Mouse (Mus musculus) skeletal muscle tissue, adult 2 months (tissue): ENCODE measurements around the gene Chn2.
A peak's percentile ranks its signal among the peaks of the same experiment; 100 is the strongest.

ENCODE experiments used
- DNase-seq: peaks from one replicate; pipeline ENCODE4 v3.0.0-alpha.2; 2012; ENCODE audit warnings: low read depth, low spot score

Chn2 gene

DNA sequence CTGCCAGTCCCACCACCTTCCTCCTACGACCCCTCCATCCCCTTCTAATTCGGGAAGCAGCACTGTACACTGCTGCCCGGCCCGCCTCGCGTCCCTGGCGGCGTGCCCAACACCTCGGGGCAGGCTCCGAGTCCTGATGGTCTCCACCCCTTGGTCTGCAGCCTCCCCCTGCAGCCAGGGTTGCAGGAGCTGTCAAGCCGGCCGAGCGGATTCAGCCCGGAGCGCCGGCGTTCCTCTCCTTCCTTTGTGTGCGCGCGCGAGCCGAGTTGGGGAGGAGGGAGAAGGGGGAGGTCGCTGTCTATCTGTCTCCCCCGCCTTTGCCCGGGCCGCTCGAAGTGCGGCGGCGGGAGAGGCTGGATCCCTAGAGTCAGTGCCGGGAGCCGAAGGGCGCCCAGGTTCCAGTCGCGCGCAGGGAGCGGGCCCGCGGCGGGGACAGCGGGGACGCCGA, at the start of gene Chn2:
Gene Chn2 (plus strand): TSS at position 198 of the 448 bp plus-strand sequence.
- no peak for DNase-seq

DNA sequence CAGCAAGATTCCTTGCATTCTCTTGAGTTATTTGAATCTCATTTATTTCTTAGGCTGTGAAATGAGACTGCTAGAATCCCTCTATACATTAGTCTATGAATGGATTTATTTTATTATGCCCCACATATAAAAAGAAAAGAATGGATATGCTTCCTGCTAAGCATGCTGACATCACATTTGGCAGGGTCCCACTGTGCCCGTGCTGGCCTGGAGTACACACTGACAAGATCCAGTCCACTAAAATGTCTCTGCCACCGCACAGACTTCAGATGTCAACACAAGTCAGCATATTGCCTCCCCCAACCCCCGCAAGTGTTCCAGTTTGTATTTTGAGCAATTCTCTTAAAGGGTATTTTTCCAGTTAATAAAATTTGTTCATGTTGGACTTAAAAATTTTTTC, 47.0 kb upstream of the Chn2 start:
- DNase-seq: no peak

DNA sequence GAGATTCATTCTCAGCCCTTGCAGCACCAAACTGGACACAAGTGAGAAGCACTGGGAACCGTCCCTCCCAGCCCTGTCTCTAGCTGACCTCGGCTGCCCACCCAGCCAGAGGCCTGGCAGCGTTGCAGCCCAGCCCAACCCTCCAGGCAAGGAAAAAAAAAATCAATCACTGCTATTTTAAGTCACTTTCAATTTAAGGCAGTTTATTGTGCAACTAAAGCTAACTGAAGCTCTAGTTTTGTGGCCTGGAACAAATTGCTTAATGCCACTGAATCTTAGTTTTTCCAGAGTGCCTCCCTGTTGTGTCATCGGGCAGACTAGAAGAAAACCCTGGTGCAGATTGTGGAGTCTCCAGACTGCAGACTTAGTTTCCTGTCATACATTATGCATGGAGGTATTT, 43.8 kb upstream of the Chn2 start:
- no peak for DNase-seq

DNA sequence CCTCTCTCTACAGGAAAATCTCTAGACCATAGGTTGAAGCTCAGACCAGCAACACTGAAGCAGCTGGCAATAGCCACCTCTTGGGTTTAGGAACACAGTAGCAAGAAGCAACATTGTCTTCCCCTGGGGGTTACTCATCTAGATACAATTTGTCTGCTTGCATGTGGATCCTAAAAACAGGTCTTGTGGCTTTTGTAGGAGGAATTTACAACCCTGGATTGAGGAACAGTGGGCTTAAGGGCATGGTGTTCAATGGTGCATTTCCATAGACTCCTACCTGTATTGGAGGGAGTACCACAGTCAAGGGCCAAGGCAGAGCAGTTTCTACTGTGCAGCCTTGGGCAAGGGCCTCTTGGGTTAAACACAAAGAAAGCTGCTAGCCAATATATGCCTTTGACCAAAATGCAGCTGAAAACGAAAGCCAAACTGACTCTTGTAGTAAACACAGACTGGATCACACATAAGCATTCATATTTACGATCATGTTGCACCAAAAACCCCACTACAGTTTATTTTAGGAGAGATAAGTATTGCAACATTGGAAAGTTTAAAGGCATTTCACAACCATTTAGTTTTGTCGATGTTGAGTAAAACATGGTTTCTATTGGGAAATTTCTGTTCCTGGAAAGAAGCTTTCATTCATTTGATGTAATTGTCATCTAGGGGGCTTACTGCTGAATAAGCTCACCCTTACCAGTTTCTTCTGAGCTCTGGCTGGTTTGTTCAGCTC, 43.0 kb upstream of the Chn2 start:
- no peak for DNase-seq

DNA sequence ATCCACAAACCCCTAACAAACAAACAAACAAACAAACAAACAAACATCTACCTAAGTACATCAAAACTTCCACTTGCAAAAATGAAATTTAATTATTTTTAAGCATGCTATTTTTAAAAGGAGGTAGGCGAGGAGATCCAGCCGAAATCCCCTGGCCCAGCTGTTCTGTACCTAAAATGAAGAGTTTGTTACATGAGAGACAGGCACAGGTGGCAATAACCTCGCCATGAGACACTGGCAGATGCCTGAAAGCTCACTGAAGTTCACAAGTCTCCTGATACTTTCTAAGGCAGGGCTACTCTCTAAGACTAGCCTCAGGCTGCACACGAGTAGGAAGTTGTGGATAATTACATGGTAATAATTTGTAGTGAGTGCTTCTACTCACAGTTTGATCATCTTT, 34.1 kb upstream of the Chn2 start:
- DNase-seq: no peak

DNA sequence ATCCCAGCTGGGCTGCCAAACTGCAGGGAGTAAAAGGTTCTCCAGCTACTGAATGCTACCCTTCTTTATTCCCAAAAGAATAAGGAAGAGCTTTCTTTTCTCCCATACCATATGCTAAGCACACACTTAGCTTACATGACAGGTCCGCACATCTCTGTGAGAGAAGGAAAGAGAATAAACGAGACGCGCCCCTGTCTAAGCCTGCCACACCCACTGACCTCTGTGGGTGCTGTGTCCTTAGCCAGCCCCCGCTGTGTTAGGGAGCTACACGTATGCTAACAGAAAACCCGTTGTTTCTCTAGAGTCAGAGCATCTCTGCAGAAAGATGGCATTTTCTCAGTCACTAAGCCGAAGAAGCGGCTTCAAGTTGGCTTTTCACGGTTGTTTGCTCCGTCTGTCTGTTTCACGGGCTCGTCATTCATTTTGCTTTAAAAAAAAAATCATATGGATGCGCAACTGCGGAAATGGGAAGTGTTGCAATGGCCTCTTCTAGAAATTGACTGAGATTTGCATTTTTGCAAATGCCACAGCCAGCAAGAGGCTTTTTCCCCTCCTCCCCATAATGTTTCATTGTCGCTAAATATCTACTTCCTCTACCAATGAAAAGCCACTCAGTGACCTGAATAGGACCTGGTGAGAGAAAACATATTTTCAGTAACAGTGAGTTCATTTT, 30.8 kb upstream of the Chn2 start:
- DNase-seq: no peak

DNA sequence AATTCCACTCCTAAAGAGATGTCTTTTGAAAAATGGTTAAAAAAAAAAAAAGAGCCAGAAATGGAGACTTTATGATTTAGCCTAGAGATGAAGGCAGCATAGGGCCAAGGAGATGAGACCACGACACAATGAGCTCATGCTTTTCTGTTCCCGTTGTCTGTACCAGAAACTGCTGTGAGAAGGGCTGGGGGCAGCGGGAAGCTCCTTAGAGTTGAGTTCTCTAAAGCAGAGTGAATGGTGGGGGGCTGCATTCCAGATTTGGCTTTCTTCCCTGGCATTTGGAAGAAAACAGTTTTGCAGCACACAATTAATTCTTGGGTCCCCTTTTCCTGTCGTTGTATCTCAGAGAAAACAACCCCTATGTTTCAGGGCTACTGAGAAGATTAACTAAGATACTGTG, 30.1 kb upstream of the Chn2 start:
- no peak for DNase-seq

DNA sequence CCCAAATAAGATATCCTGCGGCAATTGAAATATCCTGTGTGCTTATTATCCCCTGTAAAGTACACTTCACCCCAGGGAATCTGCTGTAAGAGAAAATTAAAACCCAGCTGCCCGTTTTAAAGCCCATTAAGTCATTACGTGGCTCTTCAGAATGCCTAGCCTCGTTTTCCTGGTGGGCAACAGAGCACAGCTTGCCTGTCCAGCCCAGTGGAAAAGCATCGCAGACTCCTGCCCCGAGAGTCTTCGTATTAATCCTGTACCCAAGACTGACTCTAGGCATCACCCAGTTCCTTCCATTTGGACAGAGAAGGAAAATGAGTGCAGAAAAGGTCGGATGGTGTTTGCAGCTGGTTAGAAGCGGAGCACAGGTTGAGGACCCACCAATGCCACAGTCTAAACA, 29.0 kb upstream of the Chn2 start:
- no peak for DNase-seq

DNA sequence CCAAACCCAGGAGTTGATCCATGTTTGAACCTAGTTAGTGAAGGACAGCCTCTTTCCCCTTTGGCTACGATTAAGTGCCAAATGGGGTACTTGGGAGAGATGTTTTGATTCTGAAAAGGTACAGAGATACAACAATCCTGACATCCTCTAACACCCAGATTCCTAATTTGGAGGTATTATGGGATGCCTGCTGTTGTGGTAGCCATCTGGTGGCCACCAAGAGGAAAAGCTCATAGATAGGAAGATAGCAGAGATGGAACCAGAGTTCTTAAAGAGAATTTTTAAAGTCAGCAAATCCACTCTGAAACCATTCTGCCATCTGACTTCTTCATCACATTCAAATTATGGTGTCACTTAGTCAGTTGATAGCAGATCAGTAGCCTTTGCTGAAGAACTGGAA, 27.2 kb upstream of the Chn2 start:
- no peak for DNase-seq

DNA sequence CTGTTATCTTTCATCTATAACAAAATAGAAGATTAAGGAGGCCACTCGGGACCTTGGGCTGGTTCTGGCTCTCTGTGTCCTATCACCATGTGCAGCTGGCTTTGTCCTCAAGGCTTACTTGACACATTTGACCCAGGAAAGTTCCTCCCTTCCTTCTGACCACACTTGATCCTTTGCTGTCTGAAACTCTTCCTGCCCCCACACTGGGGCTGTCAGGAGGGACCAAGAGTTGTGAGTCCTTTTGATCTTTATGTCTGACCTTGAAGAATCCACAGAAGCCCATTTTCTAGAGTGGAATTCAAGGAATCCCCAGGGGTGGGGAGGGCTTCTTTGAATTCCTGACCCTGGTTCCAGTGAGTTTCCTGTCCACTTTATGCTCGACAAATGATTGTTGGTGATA, 21.3 kb upstream of the Chn2 start:
- no peak for DNase-seq

DNA sequence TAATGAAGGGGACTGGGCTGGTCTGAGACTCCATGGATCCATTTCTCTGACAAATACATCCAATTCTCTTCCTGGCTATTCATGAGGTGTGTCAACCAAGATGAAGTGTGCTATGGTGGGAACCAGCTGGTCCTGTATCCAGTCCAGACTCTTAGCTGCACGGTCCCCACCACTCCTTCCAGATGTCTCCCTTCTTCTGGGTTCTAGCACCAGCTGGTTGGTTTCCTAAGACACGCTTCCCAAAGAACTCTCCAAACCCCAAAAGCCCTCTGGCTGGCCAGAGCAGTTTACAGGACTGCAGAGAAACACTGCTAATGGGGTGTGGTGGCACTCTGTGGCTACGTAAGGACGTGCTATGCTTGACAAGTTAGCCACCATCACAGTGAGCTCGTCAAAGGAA, 20.5 kb upstream of the Chn2 start:
- no peak for DNase-seq

DNA sequence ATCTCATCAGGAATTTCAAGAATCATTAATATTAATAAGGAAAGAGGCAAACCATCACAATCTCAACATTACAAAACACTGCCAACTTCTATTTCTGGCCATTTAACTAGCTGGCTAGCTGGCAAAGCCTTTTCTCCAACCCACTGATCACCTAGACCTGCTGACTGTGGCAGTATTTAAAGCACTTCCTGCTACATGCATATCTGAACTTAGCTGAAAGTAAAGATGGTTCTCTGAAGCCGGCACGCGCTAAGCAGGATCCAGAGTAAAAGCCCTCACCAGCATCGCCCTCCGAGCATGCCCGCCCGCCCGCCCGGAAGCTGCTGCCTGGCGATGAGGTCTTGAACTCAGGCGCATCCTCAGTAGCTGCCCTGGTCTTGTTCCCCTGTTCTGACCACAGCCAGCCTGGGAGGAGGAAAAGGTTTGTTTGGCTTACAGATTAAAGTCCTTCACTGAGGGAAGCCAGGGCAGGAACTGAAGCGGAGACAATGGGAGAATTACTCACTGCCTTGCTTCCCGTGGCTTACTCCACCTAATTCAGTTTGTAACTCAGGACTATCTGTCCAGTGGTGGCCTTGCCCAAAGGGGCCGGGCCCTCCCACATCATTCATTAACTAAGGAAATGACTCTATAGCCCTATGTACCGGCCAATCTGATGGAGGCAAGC, 18.1 kb upstream of the Chn2 start:
- no peak for DNase-seq

DNA sequence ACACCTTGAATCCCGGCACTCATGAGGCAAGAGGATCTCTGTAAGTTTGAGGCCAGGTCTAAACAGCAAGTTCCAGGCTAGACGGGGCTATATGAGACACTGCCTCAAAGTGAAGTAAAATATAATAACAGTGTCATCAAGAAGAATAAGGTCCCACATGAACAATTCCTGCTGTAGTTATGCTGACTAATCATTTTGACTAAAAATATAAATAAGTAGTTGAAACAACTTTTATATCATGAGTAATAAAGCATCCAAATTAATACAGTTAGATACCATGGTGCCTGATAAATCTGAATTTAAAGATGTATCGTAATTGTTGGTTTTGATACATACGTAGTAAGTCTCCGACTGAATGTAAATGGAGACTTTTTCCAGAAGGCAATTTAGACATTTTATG, 15.5 kb upstream of the Chn2 start:
- DNase-seq: no peak

DNA sequence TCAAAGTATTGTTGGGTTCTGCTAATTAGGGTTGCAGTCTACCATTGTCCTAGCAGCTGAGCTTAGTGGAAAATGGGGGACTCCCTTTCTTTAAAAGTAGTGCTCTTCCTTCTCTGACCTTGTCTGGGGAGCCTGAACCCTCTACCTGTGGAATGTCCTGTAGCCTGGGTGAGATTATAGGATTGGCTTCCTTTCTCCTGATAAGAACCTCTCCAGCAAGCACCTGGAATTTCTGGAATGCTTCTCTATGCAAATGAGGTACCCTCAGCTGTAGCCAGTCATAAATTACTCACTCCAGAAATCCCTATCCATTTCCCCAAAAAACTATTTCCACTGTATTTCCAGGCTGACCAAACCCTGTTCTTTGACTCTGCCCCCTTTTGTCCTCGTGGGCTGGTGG, 10.6 kb upstream of the Chn2 start:
- DNase-seq: no peak

DNA sequence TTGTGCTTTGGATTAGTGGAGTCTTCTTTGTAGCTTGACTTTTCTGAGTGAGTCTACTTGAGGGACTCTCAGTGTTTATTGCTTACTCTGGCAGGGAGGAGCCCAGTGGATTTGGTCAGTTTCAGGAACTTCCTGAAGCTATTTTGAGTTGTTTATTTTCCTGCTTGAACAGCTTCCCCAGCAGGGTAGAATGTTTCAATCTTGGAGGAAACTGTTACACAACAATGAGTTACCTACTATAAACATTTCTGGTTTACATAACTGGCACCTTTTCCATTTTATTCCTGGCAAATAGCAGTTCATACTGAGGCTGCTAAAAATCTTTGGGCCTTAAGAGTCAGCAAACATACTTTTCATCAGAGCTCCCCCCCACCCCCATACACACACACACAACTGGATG, 9.0 kb upstream of the Chn2 start:
- DNase-seq: no peak

DNA sequence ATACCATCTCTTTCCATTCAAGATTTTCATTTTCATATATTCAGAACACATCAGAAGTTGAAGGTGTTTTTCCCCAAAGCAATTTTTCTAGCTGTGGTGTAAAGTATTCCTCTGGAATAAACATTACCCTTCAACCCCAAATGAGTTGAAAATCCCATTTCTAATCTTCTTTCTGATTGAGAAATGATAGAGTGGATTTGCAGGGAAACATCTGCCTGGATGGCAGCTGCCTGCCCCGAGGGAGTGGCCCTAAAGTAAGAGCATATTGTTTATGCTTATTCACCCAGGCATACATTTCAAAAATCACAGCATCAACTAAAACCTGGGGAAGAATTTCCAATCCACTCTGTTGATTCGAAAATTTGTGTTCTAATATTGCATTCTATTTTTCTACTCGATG, 8.6 kb upstream of the Chn2 start:
- DNase-seq: no peak

DNA sequence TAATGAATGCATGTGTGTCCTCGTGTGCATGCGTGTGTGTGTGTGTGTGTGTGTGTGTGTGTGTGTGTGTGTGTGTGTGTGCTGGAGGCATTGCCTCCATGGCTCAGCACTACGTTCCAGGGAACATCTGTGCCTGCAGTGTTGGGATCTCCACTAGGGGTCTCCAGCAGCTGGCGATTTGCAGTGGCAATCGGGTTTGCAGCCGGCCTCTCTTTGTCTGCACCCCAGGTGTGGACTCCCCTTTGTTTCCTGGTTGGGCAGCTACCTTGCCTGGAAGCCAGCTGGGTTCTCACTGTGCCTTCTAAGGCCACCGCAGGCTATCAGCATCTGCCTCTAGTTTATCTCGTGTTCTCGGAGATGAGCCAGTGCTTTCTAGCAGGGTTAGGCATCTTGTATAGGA, 4.9 kb upstream of the Chn2 start:
- peak; percentile 19 for DNase-seq

DNA sequence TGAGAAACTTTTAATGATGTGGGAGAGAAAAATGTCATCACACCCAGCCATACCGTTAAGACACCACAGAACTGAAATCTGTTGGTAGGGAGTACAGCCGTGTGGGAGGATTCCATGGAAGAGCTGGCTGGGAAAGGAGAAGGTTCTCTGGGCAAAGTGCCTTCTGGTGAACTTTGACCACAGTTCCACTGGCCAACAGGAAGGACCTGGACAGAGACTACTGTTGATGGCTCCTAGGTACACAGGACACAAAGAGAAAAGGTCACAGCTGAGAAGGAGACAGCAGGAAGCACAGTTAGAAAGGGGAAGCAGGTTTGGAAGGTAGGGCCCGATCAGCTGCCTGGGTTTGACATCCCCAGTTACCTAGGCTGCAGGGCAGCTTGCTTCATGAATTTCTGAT, 3.8 kb upstream of the Chn2 start:
- DNase-seq: no peak

DNA sequence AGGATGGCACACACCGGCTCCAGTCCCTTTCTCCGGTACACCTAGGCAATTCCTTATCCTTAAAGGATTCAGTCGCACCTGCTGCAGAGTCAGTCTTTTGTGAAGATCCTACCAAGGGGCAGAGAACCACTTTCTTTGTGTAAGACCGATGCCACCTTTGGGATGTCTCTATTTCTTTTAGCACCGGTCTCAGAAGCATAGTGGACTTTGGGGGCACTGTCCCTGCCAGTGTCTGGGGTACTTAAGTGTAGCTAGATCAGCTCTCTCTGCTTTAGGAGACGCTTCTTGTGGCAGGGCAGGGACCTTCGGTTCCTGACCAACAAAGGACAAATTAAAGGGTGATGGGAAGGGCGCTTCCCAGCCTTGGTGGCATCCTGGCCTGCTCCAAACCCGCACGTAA, 488 bp upstream of the Chn2 start:
- no peak for DNase-seq

DNA sequence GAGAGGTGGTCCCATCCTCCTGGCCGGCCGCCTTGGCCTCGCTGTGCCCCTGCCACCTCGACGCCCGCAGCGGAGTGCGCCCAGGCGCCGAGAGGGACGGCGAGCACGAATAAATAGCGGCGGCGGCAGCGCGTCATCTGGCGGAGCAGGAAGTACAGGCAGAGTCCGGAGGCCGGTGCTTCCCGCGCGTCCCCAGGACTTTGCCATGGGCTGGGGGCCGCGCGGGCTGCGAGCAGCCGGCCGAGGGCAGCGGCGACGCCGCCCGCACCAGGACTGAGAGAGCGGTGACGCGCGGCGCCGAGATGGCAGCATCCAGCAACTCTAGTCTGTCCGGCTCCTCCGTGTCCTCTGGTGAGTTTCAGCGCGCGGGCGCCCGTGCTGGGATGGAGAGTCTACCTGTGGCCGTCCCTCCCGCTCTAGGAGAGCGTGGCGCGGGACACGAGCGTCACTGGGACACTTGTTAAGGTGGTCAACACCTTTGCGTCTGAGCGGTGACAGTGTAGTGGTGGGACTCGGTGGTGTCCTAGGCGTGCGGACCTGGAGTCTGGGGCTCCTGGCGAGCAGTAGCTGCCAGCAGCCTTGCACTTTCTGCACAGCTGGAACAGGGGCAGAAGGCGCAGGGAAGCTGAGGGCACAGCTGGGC, 572 bp downstream of the Chn2 start:
- DNase-seq: no peak

DNA sequence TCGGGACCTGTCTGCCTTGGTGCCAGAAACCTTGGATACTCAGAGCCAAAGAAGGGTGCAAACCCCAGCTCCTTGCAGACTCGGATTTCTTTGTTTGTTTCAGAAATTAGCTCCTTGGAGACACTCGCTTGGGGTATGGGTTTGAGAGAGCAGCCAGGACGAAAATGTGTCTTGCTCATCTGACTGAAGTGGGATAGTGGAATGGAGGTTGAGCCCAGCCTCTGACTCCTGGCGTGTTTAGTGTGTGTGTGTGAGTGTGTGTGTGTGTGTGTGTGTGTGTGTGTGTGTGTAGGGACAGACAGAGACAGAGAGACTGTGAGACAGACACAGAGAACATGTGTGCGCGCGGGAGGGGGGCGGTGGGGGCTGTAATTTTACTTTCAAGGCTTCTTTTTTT, 1.1 kb downstream of the Chn2 start:
- DNase-seq: no peak

DNA sequence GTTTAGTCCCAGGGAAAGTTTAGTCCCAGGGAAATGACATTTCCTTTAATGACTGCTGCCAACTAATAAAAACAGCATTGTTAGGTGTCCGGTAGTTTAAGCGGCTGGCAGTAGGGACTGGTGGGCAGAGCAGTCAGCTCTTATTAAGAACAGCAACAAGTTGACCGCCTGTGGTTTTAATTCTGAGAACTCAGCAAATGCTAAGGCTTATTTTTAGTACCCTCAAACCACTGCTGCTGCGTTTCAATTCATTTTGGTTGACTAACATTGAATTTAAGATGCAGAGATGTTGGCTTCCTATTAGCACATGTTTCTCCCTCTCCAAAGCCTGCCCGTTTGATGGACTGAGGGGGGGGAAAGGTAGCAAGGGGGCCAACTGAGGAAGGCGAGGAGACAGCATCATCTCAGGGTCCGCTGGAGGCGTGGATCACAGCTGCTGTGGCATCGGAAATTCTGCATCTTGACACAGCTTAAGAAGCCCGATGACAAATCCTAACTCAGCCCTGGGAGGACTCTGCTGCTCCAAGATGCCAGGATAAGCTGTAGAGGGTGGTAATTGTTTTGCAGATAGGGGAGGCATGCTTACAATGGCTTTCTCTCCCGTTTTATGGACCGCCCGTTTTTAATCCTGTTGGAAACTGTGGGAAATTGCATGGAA, 2.2 kb downstream of the Chn2 start:
- no peak for DNase-seq
